Mouse (Mus musculus) T-helper 2 cell (primary cell): ENCODE results near the gene Maml3.

Experiments used
- in situ Hi-C: fragments of 300-600 bp; cut with MboI, MseI; formaldehyde crosslinking; loops from one replicate; pipeline ENCODE4 v1.15.1; 2025; ENCODE audit warnings: high pct_unique_total_duplicates

Gene Maml3

DNA sequence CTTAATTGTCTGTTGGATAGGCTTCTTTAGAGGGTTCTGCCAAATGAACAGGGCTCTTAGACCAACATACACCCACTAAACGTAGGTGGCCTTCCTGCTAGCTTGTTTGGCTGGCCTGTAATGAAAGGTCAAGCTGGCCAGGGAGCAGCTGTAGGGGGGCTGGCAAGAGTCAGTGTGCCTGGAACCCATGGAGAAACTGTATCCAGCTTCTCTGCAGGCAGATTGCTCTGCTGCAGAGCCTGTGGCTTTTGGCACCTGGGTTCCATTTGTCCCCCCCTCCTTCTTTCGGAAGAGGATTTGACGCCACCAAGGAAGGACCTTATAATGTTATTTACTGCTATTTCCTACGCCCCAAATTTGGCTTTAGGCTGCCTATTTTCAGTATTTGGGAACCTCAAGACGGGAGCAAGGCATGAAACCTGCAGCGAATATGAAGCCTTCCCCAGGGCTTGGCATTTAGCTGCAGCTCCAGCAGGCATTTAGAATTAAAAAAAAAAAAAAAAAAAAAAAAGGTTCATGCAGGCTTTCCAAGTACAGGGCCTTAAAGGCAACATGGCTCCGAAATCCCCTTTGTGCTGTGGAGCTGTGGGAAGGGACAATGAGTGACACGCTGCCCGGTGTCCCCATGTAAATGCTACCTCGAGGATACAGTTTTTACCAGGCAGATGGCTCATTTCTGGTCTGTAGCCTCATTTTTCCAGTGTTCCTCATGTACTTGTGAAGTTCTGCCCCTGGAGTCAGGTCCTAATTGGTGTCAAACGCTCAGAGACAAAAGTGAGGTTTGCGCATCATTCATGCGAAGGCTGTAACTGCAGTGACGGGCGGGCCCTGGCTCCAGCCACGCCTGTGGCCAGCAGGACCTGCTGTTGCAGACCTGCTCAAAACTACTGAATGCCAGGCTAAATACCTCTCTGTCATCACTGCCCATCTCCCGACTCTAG is 356.2 kb downstream of the Maml3 start:
- in situ Hi-C loops = no loop called here

DNA sequence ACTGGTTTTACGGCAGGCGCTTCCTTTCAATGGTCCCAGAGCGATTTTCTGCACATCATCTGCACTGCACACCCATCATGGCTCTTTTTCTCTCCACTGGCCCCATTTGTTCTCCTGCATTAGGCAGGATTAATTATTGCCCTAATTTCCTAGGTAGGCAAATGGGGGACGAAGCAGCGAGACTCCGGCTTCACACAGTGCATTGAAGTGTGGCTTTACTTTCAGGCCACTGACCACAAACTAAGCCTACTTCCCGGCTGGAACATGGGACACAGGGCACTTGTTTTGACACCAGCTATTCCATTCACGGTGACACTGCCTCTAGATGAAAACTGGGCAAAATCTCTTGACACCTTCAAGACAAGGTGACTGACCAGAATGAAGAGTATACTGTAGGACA is 358.1 kb downstream of the Maml3 start:
- in situ Hi-C loops = no loop called here

DNA sequence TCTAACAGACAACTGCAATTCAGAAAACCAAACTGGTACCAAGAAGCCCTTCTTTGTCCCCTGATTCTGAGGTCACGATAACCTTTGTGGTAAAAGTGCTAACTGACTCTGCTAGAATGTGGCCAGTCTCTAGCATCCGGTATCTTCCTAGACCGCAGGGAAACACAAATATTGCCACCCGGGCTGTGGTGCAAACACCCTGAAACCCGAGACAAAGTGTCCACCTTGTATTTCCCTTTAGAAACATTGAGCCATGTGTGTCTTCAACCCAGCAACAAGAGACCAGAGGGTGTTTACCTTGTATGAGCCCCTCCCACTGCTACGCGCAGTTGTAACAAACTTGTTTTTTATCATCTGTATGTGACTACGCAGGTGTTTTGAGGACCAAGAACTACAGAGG is 359.7 kb downstream of the Maml3 start:
- in situ Hi-C loops = no loop called here

DNA sequence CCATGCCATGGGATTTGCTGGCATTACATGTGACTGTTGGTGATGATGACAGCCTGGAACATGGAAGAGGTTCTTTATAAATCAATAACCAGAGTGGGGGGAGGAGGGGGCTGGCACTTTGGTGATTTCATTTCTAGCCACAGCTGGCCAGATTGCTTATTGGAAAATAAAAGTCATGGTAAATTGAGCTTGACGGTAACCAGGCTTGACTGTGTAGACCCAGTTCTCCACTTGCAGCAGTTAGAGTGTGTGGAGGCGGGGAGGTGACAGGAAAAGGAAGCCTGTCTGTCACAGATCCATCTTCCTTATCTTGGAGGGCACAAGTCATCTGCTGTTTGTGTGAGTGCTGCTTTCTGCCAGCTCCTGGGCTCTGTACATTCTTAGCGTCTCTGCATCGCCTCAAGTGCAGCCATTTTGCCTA is 360.5 kb downstream of the Maml3 start:
- in situ Hi-C loops = no loop called here

DNA sequence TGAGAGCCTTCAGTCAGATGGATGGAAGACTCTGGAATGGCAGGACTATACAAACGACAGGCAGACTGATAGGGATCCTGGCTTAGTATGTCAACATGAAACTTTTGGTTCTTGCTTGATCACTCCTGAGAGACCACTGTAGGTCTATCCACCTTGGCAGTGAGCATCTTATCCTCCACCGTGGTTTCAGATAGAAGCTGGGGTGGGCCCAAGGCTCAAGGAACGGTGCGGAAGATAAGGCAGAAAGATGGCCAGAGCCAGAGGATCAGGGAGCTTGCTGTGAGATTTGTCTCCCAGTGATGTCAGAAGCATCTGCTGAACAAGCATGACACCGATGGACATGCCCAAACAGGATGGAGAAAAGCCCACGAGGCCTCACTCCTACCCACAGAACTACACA is 362.5 kb downstream of the Maml3 start:
- in situ Hi-C loops = no loop called here

DNA sequence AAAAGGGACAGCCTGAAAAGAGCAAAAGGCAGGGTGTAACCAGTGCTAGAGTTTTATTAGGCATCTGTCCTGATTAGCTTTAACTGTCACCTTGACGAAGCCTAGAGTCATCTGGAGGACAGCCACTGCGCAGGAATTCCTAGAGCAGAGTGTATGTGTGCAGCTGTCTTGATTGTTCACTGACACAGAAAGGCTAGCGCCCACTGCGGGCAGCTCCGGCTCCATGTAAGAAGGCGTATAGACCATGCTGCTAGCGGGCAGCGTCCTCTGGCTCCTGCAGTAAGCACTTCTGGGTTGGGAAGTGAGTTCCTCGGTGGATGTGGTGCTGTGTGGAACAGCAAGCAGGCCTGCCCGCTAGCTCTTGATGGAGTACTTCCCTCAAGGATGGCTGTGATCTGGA is 363.1 kb downstream of the Maml3 start:
- in situ Hi-C loops = no loop called here

DNA sequence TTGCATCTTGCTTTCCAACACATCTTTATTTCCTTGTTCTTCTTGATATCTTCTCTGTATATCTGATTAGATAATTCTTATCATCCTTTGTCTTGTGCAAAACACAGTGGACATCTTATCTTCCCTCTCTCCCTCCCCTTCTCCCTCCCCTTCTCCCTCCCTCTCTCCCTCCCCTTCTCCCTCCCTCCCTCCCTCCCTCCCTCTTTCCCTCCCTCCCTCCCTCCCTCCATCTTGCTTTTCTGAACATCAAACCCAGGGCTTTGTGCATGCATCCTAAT is 365.1 kb downstream of the Maml3 start:
- in situ Hi-C loops = loop anchor here (10.0 kb wide), 2 partner anchors 955 to 1415 kb away; no protein-coding TSS in a partner anchor

DNA sequence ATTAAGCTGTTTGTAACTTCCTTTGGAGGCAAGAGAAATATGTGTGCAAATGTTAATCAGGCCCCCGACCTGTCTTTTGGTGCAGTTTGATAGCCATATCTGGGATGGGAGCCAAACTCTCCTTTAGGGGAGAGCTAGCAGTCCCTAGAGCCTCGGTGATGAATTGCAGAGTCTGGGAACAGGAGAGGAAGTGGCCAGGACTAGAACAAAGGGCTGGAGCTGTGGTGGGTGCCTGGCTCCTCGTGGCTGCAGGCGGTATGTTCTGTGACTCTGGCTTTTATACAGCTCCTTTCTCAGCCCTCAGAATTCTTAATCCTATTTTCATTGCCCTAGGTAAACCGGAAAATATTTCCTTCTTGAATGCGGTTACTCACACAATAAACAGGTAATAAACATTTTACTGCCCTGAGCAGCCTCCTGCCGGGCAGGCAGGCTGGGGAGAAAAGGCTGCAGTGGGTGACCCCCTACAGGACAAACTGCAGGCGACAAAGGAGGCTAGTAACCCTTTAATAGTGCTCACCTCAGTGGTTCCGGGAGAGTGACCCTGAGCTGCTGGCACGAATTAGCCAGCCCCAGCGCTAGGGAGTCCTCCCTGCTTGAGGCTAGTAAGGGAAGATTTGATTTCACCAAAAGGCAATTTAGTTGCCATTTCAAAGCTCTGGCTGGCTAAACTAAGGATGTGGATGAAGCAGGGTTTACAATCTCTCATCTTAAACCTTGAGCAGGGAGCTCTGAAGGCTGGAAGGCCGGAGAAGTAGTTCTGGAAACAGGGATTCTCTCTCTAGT is 365.6 kb downstream of the Maml3 start:
- in situ Hi-C loops = loop anchor here (10.0 kb wide), 2 partner anchors 956 to 1416 kb away; no protein-coding TSS in a partner anchor

DNA sequence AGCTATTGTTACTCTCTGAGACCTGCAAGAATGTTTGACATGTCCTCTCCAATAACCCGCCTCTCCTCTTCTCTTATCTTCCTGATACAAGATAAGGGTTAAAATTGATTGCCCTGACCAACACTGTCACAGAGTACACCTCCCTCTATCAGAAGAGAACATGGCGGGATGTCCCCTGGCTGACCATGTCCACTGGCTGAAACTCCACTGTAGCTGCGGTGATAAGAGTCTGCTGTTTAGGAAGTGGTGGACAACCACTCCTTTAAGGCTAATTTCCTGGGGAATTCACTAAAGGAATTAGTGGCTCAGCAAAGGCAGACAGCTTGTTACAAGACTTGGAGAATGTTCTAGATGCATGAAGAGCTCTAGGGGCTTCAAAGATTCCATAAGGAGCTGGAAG is 371.2 kb downstream of the Maml3 start:
- in situ Hi-C loops = loop anchor here (10.0 kb wide), 2 partner anchors 961 to 1421 kb away; no protein-coding TSS in a partner anchor

DNA sequence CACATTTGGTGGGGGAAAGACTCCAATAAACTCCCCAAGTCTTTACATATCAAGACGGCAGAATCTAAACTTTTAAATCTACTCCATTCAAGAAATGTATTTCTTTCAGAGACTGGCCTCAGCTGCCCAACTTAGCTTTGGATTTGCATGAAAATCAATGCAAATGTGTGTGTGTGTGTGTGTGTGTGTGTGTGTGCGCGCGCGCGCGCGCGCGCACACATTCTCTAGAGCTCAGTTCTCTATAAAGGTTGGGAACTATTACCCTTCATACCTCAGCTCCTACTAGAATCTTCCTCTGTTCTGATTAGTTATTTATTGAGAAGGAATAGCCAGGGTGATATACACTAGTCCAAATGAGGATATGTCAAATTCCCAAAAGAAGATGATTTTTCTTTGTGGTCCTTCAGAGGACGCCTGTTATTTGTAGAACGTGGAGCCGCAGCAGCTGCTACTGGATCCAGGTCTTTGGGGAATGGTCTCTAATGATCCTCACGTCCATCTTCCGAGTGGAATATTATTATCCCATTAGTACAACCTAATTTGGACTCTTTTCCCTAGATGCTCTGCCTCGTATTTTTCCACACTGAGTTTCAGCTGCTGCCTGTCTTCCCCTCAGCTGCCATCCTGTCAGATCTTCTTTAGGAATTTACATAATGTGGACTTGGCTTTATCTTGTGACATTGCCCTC is 372.8 kb downstream of the Maml3 start:
- in situ Hi-C loops = loop anchor here (10.0 kb wide), 2 partner anchors 963 to 1423 kb away; no protein-coding TSS in a partner anchor

DNA sequence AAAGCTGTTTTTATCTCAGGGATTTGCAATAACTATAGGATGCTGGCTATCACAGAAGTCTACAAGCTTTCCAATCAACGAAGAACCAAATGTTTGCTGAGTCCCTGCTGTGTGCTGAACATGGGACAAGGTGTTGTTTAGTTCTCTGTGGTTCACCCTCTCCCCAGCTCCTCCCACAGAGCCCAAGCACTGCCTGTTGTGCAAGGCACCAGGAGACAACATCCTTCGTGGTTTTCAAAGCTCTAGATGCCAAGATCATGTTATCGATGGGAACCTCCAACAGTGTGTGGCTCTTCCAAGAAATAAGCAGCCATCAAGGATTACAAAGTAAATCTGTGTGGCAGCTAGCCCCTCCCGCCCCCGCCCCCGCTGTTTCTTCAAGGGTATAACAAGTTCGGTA is 374.2 kb downstream of the Maml3 start:
- in situ Hi-C loops = loop anchor here (10.0 kb wide), 2 partner anchors 964 to 1424 kb away; no protein-coding TSS in a partner anchor

DNA sequence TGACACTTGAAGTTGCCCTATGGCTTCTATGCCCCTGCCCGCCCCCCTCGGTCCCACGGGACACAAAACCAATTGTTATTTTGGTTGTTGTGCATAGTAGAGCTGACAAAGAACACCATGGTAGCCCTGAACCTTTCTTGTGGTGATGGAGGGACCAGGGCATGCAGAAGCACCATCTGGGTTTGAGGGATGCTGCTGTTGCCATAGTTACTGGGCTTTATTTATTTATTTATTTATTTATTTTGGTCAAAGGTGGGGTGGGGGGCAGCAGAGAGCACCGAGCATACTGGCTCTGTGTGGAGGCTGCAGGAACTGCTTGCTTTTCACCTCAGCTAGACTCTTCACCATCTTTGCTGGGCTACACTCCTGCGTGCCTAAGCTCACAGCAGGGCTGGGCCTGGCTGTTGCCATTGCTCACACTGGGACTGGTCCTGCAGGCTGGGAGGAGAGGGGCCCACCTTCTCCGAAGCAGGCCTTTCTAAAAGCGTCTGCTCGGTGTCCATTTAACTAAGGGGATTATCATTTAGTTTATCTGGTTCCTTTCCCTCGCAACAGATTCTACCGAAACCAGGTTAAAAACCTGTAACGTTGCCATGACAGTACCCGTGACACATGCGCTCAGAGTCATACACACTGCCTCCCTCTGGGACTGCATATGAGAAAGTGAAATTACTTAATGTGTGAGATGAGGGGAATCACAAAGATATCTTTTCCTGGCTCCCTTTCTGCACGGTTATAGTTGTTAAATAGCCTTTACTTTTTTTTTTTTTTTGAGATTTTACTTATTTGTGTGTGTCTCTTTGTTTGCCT is 375.6 kb downstream of the Maml3 start:
- in situ Hi-C loops = no loop called here

DNA sequence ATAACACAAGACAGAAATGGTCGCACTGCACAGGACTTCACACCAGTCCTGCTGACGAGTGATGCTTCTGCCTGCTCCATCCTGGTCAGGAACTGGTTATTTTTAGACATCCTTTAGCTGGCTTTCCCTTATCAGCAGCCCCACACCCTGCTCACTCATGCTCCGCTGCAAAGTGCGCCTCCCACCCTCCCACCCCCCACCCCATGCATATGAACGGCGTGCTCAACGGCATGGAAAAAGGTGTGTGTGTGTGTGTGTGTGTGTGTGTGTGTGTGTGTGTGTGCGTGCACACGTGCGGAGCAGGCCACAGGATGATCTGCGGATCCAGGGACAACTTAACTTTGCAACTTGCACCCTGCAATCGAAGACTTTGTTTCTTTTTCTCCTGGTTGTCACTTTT is 376.4 kb downstream of the Maml3 start:
- in situ Hi-C loops = no loop called here

DNA sequence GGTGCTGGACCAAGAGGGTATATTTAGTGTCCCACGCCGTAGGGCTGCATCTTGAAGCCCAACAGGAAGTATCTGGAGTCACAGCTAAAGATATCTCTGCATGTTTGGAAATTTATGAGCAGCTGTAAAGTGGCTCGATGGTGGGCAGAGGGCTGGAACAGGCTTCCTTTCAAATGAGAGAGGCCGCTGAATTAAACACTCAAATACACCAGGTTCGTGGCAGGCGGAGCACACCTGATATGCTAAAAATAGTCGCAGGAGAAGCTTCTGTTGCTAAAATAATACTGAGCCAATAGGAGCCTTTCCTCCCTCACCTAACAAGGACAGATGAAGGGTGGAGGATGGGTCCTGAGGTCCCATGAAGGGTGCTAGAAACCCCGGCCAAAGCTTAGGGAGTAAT is 376.9 kb downstream of the Maml3 start:
- in situ Hi-C loops = no loop called here

DNA sequence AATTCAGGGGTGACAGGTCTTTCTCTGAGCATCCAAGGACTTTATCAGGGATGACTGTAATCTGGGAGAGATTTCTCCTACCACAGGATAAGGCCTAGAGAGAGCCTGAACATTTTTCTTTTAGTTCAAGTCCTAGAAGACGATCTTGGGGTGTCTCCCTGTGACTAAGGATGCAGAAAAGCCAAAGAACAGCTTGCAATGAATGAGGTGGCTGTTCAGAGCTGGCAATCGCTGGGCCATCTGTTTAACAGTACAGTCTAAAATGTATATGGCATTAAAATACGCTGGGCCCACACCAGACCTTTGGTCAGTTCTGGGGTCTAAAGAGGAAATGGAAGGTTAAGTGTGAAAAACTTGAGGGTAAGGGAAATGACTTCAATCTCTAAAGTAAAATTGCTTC is 377.4 kb downstream of the Maml3 start:
- in situ Hi-C loops = no loop called here

DNA sequence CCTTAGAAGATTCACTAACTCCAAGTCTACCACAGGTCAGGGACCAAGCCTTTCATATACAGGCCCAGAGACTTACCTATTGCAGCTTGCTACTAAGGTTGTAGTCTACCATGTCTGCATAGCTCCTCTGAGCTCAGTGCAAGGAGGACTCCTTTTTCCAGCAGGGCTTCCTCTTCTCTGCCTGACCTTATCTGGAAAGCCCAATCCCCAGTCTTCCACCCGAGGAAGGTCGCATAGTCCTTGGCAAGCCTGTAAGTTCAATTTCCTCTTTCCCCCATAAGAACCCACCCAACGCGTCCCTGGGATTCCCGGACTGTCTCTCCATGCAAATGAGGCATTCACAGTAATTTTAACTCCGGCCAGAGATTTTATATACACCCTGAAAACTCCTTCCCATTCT is 378.6 kb downstream of the Maml3 start:
- in situ Hi-C loops = no loop called here

DNA sequence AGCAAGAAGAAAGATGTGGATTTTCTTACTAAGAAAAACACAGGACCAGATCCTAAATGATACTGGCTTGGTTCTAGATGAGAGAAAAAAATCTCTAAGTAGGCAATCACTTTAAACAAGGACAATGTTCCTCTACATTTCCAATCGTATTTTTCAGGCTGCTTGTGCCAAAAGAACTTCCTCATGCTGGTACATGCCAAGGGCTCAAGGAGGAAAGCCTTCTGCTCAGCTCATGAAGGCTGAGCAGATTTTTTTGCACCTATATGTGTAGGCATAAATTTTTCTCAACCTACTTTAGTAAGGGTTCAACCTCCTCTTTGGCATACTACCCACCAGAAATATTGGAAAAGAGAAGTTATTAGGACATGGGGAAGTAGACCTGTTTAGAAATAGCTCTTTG is 384.9 kb downstream of the Maml3 start:
- in situ Hi-C loops = no loop called here

DNA sequence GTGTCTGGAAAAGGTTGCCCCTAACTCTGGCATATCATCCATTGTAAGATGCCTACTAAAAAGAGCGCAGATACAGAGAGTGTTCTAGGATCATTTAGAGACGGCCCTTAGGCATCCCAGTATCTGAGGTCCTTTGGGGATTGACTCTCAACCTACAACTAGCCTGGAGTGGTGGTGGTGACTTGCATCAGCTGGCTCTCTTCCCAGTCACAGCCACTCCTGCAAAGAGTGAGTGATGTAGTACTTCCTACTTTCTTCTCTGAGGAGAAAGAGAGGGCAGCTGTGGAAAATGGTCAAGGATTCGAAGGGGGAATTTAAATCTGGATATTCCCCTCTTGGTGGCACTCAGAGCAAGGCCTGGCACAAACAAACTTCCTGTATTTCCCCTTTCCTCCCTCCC is 385.5 kb downstream of the Maml3 start:
- in situ Hi-C loops = no loop called here

DNA sequence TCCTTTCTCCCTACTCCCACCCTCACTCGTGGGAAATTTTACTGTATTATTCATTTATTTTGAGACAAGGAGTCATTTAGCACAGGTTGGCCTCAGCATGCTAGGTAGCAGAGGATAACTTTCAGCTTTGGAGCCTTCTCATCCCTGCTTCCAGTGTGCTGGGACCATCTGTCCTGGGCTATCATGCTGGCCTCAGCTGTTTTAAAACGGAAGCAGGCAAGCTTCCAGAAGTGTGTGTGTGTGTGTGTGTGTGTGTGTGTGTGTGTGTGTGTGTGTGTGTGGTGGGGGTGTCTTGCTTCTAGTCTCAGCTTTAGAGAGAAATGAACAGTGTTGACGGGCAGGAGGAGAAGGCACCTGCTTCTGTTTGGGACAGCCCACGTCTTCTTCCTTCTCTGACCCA is 387.0 kb downstream of the Maml3 start:
- in situ Hi-C loops = no loop called here

DNA sequence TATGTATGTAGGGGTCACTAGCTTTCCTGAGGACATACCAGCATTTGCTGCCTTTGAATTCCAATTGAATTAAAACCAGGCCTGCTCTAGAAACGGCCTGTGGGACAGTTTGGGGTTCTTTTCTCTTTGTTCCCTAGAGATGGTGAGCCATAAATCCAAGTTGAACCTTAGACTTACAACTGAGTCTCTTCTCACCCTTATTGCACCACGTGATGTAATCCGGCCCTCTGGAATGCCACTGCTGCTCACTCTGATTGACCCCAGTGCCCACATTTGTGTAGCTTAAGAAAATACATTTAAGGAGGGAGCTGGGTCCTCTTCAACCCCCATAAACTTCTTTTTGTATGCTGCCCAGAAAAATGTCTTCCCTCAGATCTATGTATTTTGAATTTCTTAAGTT is 387.4 kb downstream of the Maml3 start:
- in situ Hi-C loops = no loop called here

DNA sequence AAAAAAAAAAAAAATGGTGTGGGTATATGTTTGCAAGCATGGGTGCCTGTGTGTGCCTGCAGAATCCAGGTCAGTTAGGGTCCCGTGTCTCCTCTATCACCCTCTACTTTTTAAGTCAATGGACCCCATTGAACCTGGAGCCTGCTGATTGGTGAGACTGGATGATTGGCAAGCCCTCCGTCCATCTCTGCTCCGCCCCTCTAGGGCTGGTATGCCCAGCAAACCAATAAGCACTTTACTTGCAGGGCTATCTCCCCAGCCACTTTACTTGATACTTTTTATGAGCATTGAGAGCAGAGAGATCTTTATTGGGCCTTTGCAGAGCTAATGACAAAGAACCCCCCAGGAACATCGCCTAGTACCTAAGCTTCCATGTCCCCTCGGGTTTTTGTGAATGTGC is 390.4 kb downstream of the Maml3 start:
- in situ Hi-C loops = no loop called here
